Mouse (Mus musculus): ENCODE data around the gene Dvl2. TPM values are rescaled to one million over a fixed set of nuclear protein-coding genes. Genes with fewer than 3 reads are reported as not detected.
A peak's percentile ranks its signal among the peaks of the same experiment; 100 is the strongest.

Dvl2 gene
- polyA plus RNA-seq, 1 experiment from 2014 or later = 32.6 TPM

- peaks cover 23% of the 10 kb centered on the region for H3K36me3 ChIP-seq (ENCODE audit: control insufficient read depth, insufficient read depth, low read length)
- peak within 1 kb of the TSS; percentile 69; the same call in 1 of the 2 replicates for H3K9ac ChIP-seq (ENCODE audit: low read length)
- DNase-seq (ENCODE audit: low spot score) (no peak), ATAC-seq (replicated peaks; ENCODE audit: low FRiP score, low TSS enrichment, low read depth) (no peak)
- WGBS = 83% methylated on average over 3 of the region's 3 CpGs
- peak within 1 kb of the TSS; percentile 56 for H3K4me2 ChIP-seq (ENCODE audit: low read length)
- H3K9me3 ChIP-seq (ENCODE audit: control insufficient read depth, low read length) = no peaks in the 10 kb centered on the region
- no peak within 1 kb of the TSS for H3K4me3 ChIP-seq (ENCODE audit: low read depth, low read length)
- H3K27ac ChIP-seq (ENCODE audit: low read depth) = peak within 1 kb of the TSS; percentile 44; the same call in 1 of the 2 replicates
- no peaks in the 10 kb centered on the region for H3K27me3 ChIP-seq (replicated peaks; ENCODE audit: control insufficient read depth, insufficient read depth, low read length)
- H3K4me1 ChIP-seq (replicated peaks; ENCODE audit: control insufficient read depth, insufficient read depth, low read length) = peaks cover 38% of the 10 kb centered on the region
These were observed 16.3 kb downstream of the Dvl2 start, which contains the start of gene Dlg4 for GRCm38 (mm10) chr11:70016669-70017068. Gene Dlg4, plus strand, starts transcription at chr11:70016942.

GRCm38 (mm10) chr11:70017199-70017767 is 16.9 kb downstream of the Dvl2 start:
- peaks cover 44% of the 10 kb centered on the region for H3K4me1 ChIP-seq (replicated peaks; ENCODE audit: control insufficient read depth, insufficient read depth, low read length)
- peaks cover 16% of the 10 kb centered on the region for H3K36me3 ChIP-seq (ENCODE audit: control insufficient read depth, insufficient read depth, low read length)
- no peak for DNase-seq (ENCODE audit: low spot score)
- H3K9ac ChIP-seq (ENCODE audit: low read length) = no peak overlapping the region; the same call in 1 of the 2 replicates
- H3K27ac ChIP-seq (ENCODE audit: low read depth) = no peak overlapping the region
- H3K4me2 ChIP-seq (ENCODE audit: low read length) = peak overlapping the region; percentile 56
- ATAC-seq (replicated peaks; ENCODE audit: low FRiP score, low TSS enrichment, low read depth) = no peak
- no peaks in the 10 kb centered on the region for H3K9me3 ChIP-seq (ENCODE audit: control insufficient read depth, low read length)
- H3K4me3 ChIP-seq (ENCODE audit: low read depth, low read length) = no peak overlapping the region
- WGBS = 49% methylated on average over 7 of the region's 7 CpGs
- no peaks in the 10 kb centered on the region for H3K27me3 ChIP-seq (replicated peaks; ENCODE audit: control insufficient read depth, insufficient read depth, low read length)

- Histone ChIP-seq H3K4me3 (ENCODE audit: low read depth, low read length) (peak overlapping the region; percentile 61), H3K4me2 (ENCODE audit: low read length) (peak overlapping the region; percentile 56), H3K4me1 (replicated peaks; ENCODE audit: control insufficient read depth, insufficient read depth, low read length) (peaks cover 51% of the 10 kb centered on the region), H3K9ac (ENCODE audit: low read length) (peak overlapping the region; percentile 69), H3K36me3 (ENCODE audit: control insufficient read depth, insufficient read depth, low read length) (0 out of 2 replicates have a peak, but pooled peaks cover 6% of the 10 kb centered on the region), H3K27me3 (replicated peaks; ENCODE audit: control insufficient read depth, insufficient read depth, low read length) (no peaks in the 10 kb centered on the region), H3K27ac (ENCODE audit: low read depth) (peak overlapping the region; percentile 81), H3K9me3 (ENCODE audit: control insufficient read depth, low read length) (no peaks in the 10 kb centered on the region)
- ATAC-seq (replicated peaks; ENCODE audit: low FRiP score, low TSS enrichment, low read depth) (no peak), DNase-seq (ENCODE audit: low spot score) (peak; percentile 77)
- under 1% methylated on average over 25 of the region's 25 CpGs for WGBS
These were observed 18.0 kb downstream of the Dvl2 start for GRCm38 (mm10) chr11:70018131-70018990.

- no peaks in the 10 kb centered on the region for H3K9me3 ChIP-seq (ENCODE audit: control insufficient read depth, low read length)
- peaks cover 57% of the 10 kb centered on the region for H3K4me1 ChIP-seq (replicated peaks; ENCODE audit: control insufficient read depth, insufficient read depth, low read length)
- peak overlapping the region; percentile 69; the same call in 1 of the 2 replicates for H3K9ac ChIP-seq (ENCODE audit: low read length)
- no peaks in the 10 kb centered on the region for H3K36me3 ChIP-seq (ENCODE audit: control insufficient read depth, insufficient read depth, low read length)
- peak overlapping the region; percentile 61 for H3K4me3 ChIP-seq (ENCODE audit: low read depth, low read length)
- peak overlapping the region; percentile 56 for H3K4me2 ChIP-seq (ENCODE audit: low read length)
- 22% methylated on average over 2 of the region's 2 CpGs for WGBS
- DNase-seq (ENCODE audit: low spot score) (no peak), ATAC-seq (replicated peaks; ENCODE audit: low FRiP score, low TSS enrichment, low read depth) (no peak)
- H3K27me3 ChIP-seq (replicated peaks; ENCODE audit: control insufficient read depth, insufficient read depth, low read length) = no peaks in the 10 kb centered on the region
- peak overlapping the region; percentile 71; the same call in 1 of the 2 replicates for H3K27ac ChIP-seq (ENCODE audit: low read depth)
These were observed 19.2 kb downstream of the Dvl2 start for GRCm38 (mm10) chr11:70019495-70020021.

- 9% methylated on average over 8 of the region's 8 CpGs for WGBS
- Histone ChIP-seq H3K9me3 (ENCODE audit: control insufficient read depth, low read length) (no peaks in the 10 kb centered on the region), H3K27me3 (replicated peaks; ENCODE audit: control insufficient read depth, insufficient read depth, low read length) (no peaks in the 10 kb centered on the region), H3K4me1 (replicated peaks; ENCODE audit: control insufficient read depth, insufficient read depth, low read length) (peaks cover 58% of the 10 kb centered on the region), H3K27ac (ENCODE audit: low read depth) (peak overlapping the region; percentile 71), H3K4me2 (ENCODE audit: low read length) (peak overlapping the region; percentile 56), H3K4me3 (ENCODE audit: low read depth, low read length) (peak overlapping the region; percentile 61), H3K36me3 (ENCODE audit: control insufficient read depth, insufficient read depth, low read length) (no peaks in the 10 kb centered on the region), H3K9ac (ENCODE audit: low read length) (no peak overlapping the region)
- ATAC-seq (replicated peaks; ENCODE audit: low FRiP score, low TSS enrichment, low read depth) (no peak), DNase-seq (ENCODE audit: low spot score) (no peak)
These were observed 19.7 kb downstream of the Dvl2 start for GRCm38 (mm10) chr11:70020022-70020631.

- 0% methylated on average over 8 of the region's 8 CpGs for WGBS
- H3K4me3 ChIP-seq (ENCODE audit: low read depth, low read length) = peak overlapping the region; percentile 61
- peak; percentile 74 for DNase-seq (ENCODE audit: low spot score)
- peak overlapping the region; percentile 71 for H3K27ac ChIP-seq (ENCODE audit: low read depth)
- 0 out of 2 replicates have a peak overlapping the region, but pooled peaks have one; percentile 27 for H3K9ac ChIP-seq (ENCODE audit: low read length)
- H3K4me2 ChIP-seq (ENCODE audit: low read length) = peak overlapping the region; percentile 56
- H3K9me3 ChIP-seq (ENCODE audit: control insufficient read depth, low read length) = no peaks in the 10 kb centered on the region
- peaks cover 63% of the 10 kb centered on the region for H3K4me1 ChIP-seq (replicated peaks; ENCODE audit: control insufficient read depth, insufficient read depth, low read length)
- H3K27me3 ChIP-seq (replicated peaks; ENCODE audit: control insufficient read depth, insufficient read depth, low read length) = no peaks in the 10 kb centered on the region
- no peaks in the 10 kb centered on the region for H3K36me3 ChIP-seq (ENCODE audit: control insufficient read depth, insufficient read depth, low read length)
- ATAC-seq (replicated peaks; ENCODE audit: low FRiP score, low TSS enrichment, low read depth) = peak; percentile 75
These were observed 20.4 kb downstream of the Dvl2 start for GRCm38 (mm10) chr11:70020731-70021263.

GRCm38 (mm10) chr11:70021264-70022132 is 21.1 kb downstream of the Dvl2 start:
- Histone ChIP-seq H3K27ac (ENCODE audit: low read depth) (peak overlapping the region; percentile 71), H3K9me3 (ENCODE audit: control insufficient read depth, low read length) (no peaks in the 10 kb centered on the region), H3K9ac (ENCODE audit: low read length) (no peak overlapping the region), H3K4me2 (ENCODE audit: low read length) (peak overlapping the region; percentile 56), H3K4me1 (replicated peaks; ENCODE audit: control insufficient read depth, insufficient read depth, low read length) (peaks cover 70% of the 10 kb centered on the region), H3K4me3 (ENCODE audit: low read depth, low read length) (peak overlapping the region; percentile 61), H3K27me3 (replicated peaks; ENCODE audit: control insufficient read depth, insufficient read depth, low read length) (no peaks in the 10 kb centered on the region), H3K36me3 (ENCODE audit: control insufficient read depth, insufficient read depth, low read length) (no peaks in the 10 kb centered on the region)
- peak; percentile 99 for DNase-seq (ENCODE audit: low spot score)
- 2% methylated on average over 40 of the region's 40 CpGs for WGBS
- peak; percentile 68 for ATAC-seq (replicated peaks; ENCODE audit: low FRiP score, low TSS enrichment, low read depth)

Data from intestine, embryonic 14.5 days (tissue).